Mouse (Mus musculus) embryonic fibroblast, embryonic 13.5 days (primary cell): ENCODE measurements around the gene Rgs18. TPM values are rescaled to one million over a fixed set of nuclear protein-coding genes. Genes with fewer than 3 reads are reported as not detected.

Source experiments
- H3K27ac ChIP-seq: 2 replicates; pipeline ENCODE4 v1.5.1; 2012; ENCODE audit warnings: low read length, control low read depth, inconsistent platforms; ENCODE audit not compliant: insufficient read depth
- H3K4me1 ChIP-seq: 2 replicates; pipeline ENCODE4 v1.6.1; 2011; ENCODE audit warnings: low read length; ENCODE audit not compliant: control insufficient read depth, insufficient read depth
- H3K4me3 ChIP-seq: 2 replicates; pipeline ENCODE4 v1.5.1; 2011; ENCODE audit warnings: mild to moderate bottlenecking, control low read depth, low read length; ENCODE audit not compliant: insufficient read depth
- CTCF ChIP-seq: IDR thresholded peaks from 2 replicates; pipeline ENCODE4 v1.5.1; 2011; ENCODE audit warnings: mild to moderate bottlenecking, control low read depth, low read length, moderate library complexity, borderline replicate concordance; ENCODE audit not compliant: insufficient read depth
- POLR2A ChIP-seq: IDR thresholded peaks from 2 replicates; pipeline ENCODE4 v1.6.1; 2011; ENCODE audit warnings: low read depth, mild to moderate bottlenecking, control low read depth, low read length, moderate library complexity
- polyA plus RNA-seq: library from polyadenylated mRNA; stranded (reverse); fragments of >200 nt; gene quantifications from 2 replicates; pipeline ENCODE4 v1.2.4, GENCODE M21; 2011; ENCODE audit warnings: low read depth; ENCODE audit not compliant: missing spikeins, insufficient read length

The Rgs18 gene
- polyA plus RNA-seq, result not detected in 2 replicates

- no peak within 1 kb of the TSS for H3K27ac ChIP-seq
- H3K4me1 ChIP-seq, result no peaks in the 10 kb centered on the region
- no peak for TF ChIP-seq CTCF
- no peak for TF ChIP-seq POLR2A
- H3K4me3 ChIP-seq, result no peak within 1 kb of the TSS
Observed at GRCm38 (mm10) chr1:144775331-144775730, at the start of gene Rgs18. Gene Rgs18, minus strand, starts transcription at chr1:144775435.

DNA sequence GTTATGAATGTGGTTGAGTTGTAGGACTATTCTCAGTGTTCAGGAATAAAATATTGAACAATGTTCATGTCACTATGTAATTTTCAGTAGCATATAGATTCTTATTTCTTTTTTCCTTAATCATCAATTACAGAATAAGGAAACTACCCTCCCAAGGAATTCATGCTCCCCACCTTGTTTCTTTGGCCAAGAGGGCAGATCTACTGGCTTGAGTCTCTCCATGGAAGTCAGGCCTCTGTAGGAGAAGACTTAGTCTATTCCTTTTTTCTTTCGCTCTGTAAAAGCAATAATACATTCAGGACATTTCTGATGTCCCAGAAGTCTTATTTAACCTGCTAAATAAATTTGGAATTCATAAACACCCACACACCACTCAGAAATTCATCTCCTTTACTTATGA is 841 bp downstream of the Rgs18 start:
- no peak for TF ChIP-seq POLR2A
- no peak for TF ChIP-seq CTCF
- Histone ChIP-seq H3K27ac (no peak overlapping the region), H3K4me1 (no peaks in the 10 kb centered on the region), H3K4me3 (no peak overlapping the region)

DNA sequence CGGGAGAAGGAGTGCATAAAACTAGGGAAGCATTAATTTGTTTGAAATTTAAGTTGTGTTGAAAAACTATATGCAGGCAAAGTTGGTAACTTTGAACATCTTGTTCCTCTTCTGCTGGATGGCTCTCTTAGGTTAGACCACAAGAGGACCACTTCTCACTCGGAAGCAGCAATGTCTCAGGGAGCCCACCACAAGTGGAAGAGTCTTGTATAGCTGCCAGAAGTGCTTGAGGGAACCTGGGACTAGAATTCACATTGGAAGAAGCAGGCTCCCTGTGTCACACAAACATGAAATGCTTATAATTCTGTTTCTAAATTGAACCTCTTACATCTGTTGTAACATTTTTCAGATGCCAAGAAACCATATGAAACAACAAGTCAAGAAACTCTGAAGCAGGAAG is 9.0 kb downstream of the Rgs18 start:
- no peaks in the 10 kb centered on the region for H3K4me1 ChIP-seq
- H3K27ac ChIP-seq, result no peak overlapping the region
- TF ChIP-seq CTCF, result no peak
- no peak overlapping the region for H3K4me3 ChIP-seq

DNA sequence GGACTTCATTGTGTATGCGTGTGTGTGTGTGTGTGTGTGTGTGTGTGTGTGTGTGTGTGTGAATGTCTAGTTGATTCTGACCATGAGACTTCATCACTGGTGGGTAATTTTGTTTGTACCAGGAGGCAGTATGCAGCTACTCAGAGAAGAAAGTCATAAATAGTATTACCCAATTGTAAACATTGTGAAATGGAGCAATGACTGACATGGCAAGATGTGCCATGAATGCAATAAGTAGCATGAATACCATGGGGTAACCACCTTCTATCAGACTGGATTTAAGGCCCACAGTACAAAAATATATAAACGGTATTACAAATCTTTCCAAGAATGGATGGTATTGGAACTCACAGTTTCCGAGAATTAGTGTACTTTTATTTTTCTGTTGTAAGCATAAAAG is 14.4 kb downstream of the Rgs18 start:
- Histone ChIP-seq H3K27ac (no peak overlapping the region), H3K4me3 (no peak overlapping the region), H3K4me1 (no peaks in the 10 kb centered on the region)
- TF ChIP-seq POLR2A (no peak), CTCF (no peak)

DNA sequence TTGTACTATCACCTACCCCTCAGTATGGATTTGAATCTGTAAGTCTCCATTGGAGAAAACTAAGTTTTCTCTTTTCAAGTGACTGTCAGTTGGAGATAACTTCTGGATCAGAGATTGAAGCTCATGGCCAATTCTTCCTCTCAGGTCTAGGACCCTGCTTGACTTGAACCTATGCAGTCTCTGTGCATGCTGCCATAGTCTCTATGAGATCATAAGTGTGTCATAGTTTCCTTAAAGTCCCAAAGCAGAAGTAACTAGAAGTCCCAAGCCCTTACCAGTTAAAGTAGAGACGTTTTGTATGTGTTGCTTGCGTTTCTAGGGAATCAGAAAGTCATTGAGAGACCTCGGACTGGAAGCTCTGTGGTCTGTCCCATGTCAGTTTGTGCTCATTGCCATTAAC is 24.5 kb downstream of the Rgs18 start:
- no peaks in the 10 kb centered on the region for H3K4me1 ChIP-seq
- no peak overlapping the region for H3K27ac ChIP-seq
- no peak overlapping the region for H3K4me3 ChIP-seq
- no peak for TF ChIP-seq POLR2A
- TF ChIP-seq CTCF, result no peak

- H3K4me1 ChIP-seq, result no peaks in the 10 kb centered on the region
- no peak for TF ChIP-seq POLR2A
- TF ChIP-seq CTCF, result no peak
- no peak overlapping the region for H3K4me3 ChIP-seq
- no peak overlapping the region for H3K27ac ChIP-seq
Observed at GRCm38 (mm10) chr1:144746182-144746581, 29.1 kb downstream of the Rgs18 start.

GRCm38 (mm10) chr1:144737739-144738138 is 37.5 kb downstream of the Rgs18 start:
- no peak overlapping the region for H3K27ac ChIP-seq
- TF ChIP-seq POLR2A (no peak), CTCF (no peak)
- no peaks in the 10 kb centered on the region for H3K4me1 ChIP-seq
- no peak overlapping the region for H3K4me3 ChIP-seq

GRCm38 (mm10) chr1:144720736-144721135 is 54.5 kb downstream of the Rgs18 start:
- TF ChIP-seq POLR2A, result no peak
- TF ChIP-seq CTCF, result no peak
- no peaks in the 10 kb centered on the region for H3K4me1 ChIP-seq
- no peak overlapping the region for H3K27ac ChIP-seq
- H3K4me3 ChIP-seq, result no peak overlapping the region

DNA sequence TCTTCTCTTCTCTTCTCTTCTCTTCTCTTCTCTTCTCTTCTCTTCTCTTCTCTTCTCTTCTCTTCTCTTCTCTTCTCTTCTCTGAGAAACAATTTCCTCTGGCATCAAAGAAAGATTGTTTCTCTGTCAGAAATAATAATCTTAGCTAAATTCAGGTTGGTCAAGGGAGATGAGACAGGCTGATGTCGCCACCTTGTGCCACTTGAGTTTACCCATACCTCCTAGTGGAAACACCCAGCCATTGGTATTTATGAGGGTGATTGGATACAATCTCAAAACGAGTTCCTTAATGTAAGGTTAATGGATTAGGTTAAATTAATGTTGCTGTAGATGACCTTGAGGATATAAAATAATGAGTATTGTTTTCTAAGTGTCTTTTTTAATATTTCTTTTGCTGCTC is 70.9 kb downstream of the Rgs18 start:
- H3K4me3 ChIP-seq, result no peak overlapping the region
- TF ChIP-seq CTCF (peak; percentile 33; the same call in 1 of the 2 replicates), POLR2A (no peak)
- no peaks in the 10 kb centered on the region for H3K4me1 ChIP-seq
- H3K27ac ChIP-seq, result no peak overlapping the region

Other genes with a start within 250 kb of the Rgs18 start
- not detected in 2 replicates for gene Rgs21, start 207.8 kb downstream of the Rgs18 start, polyA plus RNA-seq